Mouse (Mus musculus) layer of hippocampus, adult 6 months (tissue): Measurements from ENCODE around the gene Capn3. TPM values are rescaled to one million over a fixed set of nuclear protein-coding genes. Genes with fewer than 3 reads are reported as not detected.

Experiments used
- long read RNA-seq, 2 experiments: library from polyadenylated mRNA; unstranded; transcript quantifications; one replicate each; pipeline ENCODE4 v2.0.0; 2019 to 2020
- polyA plus RNA-seq: library from polyadenylated mRNA; unstranded; fragments of <200 nt; fragmentation: Nextera tagmentation; gene quantifications from 2 replicates; pipeline ENCODE4 v1.2.3, GENCODE M21; 2021

The Capn3 gene
- 10.4 TPM in 2 replicates for polyA plus RNA-seq
- long read RNA-seq, experiment 1, partial matches to known transcripts, result 1 of 4 reads
- long read RNA-seq, experiment 1, other reads (novel, unspliced or antisense), result 3 of 4 reads
- long read RNA-seq, experiment 2, partial matches to known transcripts, result 3 of 21 reads
- long read RNA-seq, experiment 2, other reads (novel, unspliced or antisense), result 18 of 21 reads

DNA sequence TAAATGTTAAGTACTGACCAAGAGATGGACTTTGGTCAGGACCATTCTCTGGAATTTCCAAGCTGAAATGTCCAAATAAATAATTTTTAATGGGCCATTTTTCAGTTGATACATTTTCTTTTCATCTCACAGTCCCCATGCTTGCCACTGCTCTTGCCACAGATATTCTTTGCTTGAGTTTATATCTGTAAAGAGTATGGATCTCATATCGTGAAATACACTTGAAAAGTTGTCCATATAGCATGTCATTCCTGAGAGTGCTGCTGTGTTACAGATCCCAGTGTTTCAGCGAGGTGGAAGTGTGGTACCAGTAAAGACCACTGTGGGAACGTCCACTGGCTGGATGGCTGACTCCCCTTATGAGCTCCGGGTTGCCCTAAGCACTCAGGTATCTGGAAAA lies at the start of gene Capn3:
Capn3 (plus strand) TSS at position 301 of the 400 bp plus-strand sequence.

Other genes starting within 250 kb of the Capn3 start
- 1.4 and 2.5 TPM in 2 replicates for gene Pla2g4e, start 210.7 kb upstream of the Capn3 start, polyA plus RNA-seq
- 0.04 TPM in 1 of 2 replicates, not detected in the other for gene Pla2g4d, start 166.8 kb upstream of the Capn3 start, polyA plus RNA-seq
- gene Pla2g4f, start 141.9 kb upstream of the Capn3 start, polyA plus RNA-seq, result not detected in 2 replicates
- gene Vps39, start 102.9 kb upstream of the Capn3 start, polyA plus RNA-seq, result 25.0 and 26.8 TPM in 2 replicates
- 4.7 and 5.8 TPM in 2 replicates for gene Ganc, start 52.1 kb upstream of the Capn3 start, polyA plus RNA-seq
- 2.5 and 4.1 TPM in 2 replicates for gene Tmem87a, start 51.9 kb upstream of the Capn3 start, polyA plus RNA-seq
- 98.4 and 110 TPM in 2 replicates for gene Zfp106, start 107.8 kb downstream of the Capn3 start, polyA plus RNA-seq
- gene Snap23, start 111.7 kb downstream of the Capn3 start, polyA plus RNA-seq, result 7.6 and 10.2 TPM in 2 replicates
- 11.6 and 12.9 TPM in 2 replicates for gene Haus2, start 153.4 kb downstream of the Capn3 start, polyA plus RNA-seq
- 52.5 and 58.4 TPM in 2 replicates for gene Lrrc57, start 153.5 kb downstream of the Capn3 start, polyA plus RNA-seq
- 0.46 and 0.80 TPM in 2 replicates for gene Stard9, start 173.1 kb downstream of the Capn3 start, polyA plus RNA-seq